ENCODE assay signal across 7 mouse cellular contexts in genomic region chr4:134534124-134534886, GRCm38 (mm10). TPM values are rescaled to one million over a fixed set of nuclear protein-coding genes. Genes with fewer than 3 reads are reported as not detected.
A peak's percentile ranks its signal among the peaks of the same experiment; 100 is the strongest.
DNase-seq lines count a peak whose midpoint lies in the region; ATAC-seq and TF ChIP-seq lines count a peak whose summit lies in the region.

No protein-coding gene starts in this region.

- TF ChIP-seq CTCF in bone marrow macrophage, adult 2 months (IDR thresholded peaks at IDR 0.05; ENCODE audit: low read depth, low read length), result no peak

- intact Hi-C loops in heart, postnatal 25 days (cut with DNase I), result no loop called here
- intact Hi-C loops in left cerebral cortex, postnatal 25 days (cut with DNase I), result no loop called here

- peak; percentile 27; the same call in 1 of the 2 replicates for ATAC-seq in forebrain, embryonic 12.5 days (ENCODE audit: low FRiP score)
- ATAC-seq in megakaryocyte progenitor cell, adult 5-6 weeks (replicated peaks; ENCODE audit: poor library complexity), result peak; percentile 45

- no peaks in the 10 kb centered on the region for H3K27me3 ChIP-seq in forebrain, embryonic 12.5 days

- H3K27ac ChIP-seq in bone marrow macrophage, adult 2 months (ENCODE audit: insufficient read depth, low read depth, low read length), result peak overlapping the region; percentile 46
- H3K27ac ChIP-seq in forebrain, embryonic 12.5 days, result peak overlapping the region; percentile 86

- peak overlapping the region; percentile 80 for H3K4me3 ChIP-seq in bone marrow macrophage, adult 2 months (ENCODE audit: insufficient read depth, low read length)
- H3K4me3 ChIP-seq in forebrain, embryonic 12.5 days (replicated peaks), result peak overlapping the region; percentile 94

- H3K9me3 ChIP-seq in forebrain, embryonic 12.5 days, result no peaks in the 10 kb centered on the region

- H3K9ac ChIP-seq in forebrain, embryonic 12.5 days, result peak overlapping the region; percentile 91

- 1% methylated on average over 57 of the region's 57 CpGs for WGBS in forebrain, embryonic 12.5 days

- H3K4me1 ChIP-seq in bone marrow macrophage, adult 2 months (ENCODE audit: control insufficient read depth, insufficient read depth, low read length), result peaks cover 17% of the 10 kb centered on the region
- peaks cover 20% of the 10 kb centered on the region for H3K4me1 ChIP-seq in forebrain, embryonic 12.5 days

- TF ChIP-seq POLR2A in bone marrow macrophage, adult 2 months (IDR thresholded peaks at IDR 0.05; ENCODE audit: borderline replicate concordance, low read depth, low read length), result no peak

- H3K4me2 ChIP-seq in forebrain, embryonic 12.5 days, result peak overlapping the region; percentile 98

- peaks cover 32% of the 10 kb centered on the region for H3K36me3 ChIP-seq in forebrain, embryonic 12.5 days (replicated peaks)

- peak; percentile 43 for DNase-seq in MEL-GATA-1-ER (ENCODE audit: extremely low read depth, low read depth)
- peak; percentile 42 for DNase-seq in heart, postnatal 25 days (ENCODE audit: low spot score)
- peak; percentile 57 to 58 for DNase-seq in left cerebral cortex, postnatal 25 days (ENCODE audit: low spot score in 2 of 2)
- peak; percentile 54 to 77 for DNase-seq in spleen, adult 18-20 months

RNA-seq across cellular contexts. Expression of gene Mtfr1l, which starts 0.9 kb away (rescaled TPM):
- polyA plus RNA-seq in bone marrow macrophage, adult 2 months (2012; ENCODE audit: insufficient read depth, insufficient read length, missing spikeins), result 58.9 and 59.7 TPM in 2 replicates
- 125 and 129 TPM in 2 replicates for polyA plus RNA-seq in forebrain, embryonic 12.5 days (2016; fragmentation: Nextera tagmentation; extraction: Ambion mirVana)
- total RNA-seq in heart, postnatal 25 days (2021), result 100 to 1,000 TPM; 178 to 185 TPM
- 10 to 100 TPM; 60.2 to 60.7 TPM for total RNA-seq in left cerebral cortex, postnatal 25 days (2021)
- total RNA-seq in megakaryocyte progenitor cell, adult 5-6 weeks (2015), result 59.1 and 69.8 TPM in 2 replicates
- total RNA-seq in megakaryocyte progenitor cell, adult 5-6 weeks (2017), result 42.7 and 51.0 TPM in 2 replicates

RNA-seq across cellular contexts. Expression of gene Selenon, which starts 17.7 kb away (rescaled TPM):
- polyA plus RNA-seq in bone marrow macrophage, adult 2 months (2012; ENCODE audit: insufficient read depth, insufficient read length, missing spikeins), result 28.4 and 33.3 TPM in 2 replicates
- 9.3 and 14.8 TPM in 2 replicates for polyA plus RNA-seq in forebrain, embryonic 12.5 days (2016; fragmentation: Nextera tagmentation; extraction: Ambion mirVana)
- total RNA-seq in heart, postnatal 25 days (2021), result 10 to 100 TPM; 21.0 to 22.2 TPM
- 10 to 100 TPM; 18.6 to 20.9 TPM for total RNA-seq in left cerebral cortex, postnatal 25 days (2021)
- total RNA-seq in megakaryocyte progenitor cell, adult 5-6 weeks (2015), result 31.0 and 32.8 TPM in 2 replicates
- 6.0 and 7.0 TPM in 2 replicates for total RNA-seq in megakaryocyte progenitor cell, adult 5-6 weeks (2017)

RNA-seq across cellular contexts. Expression of gene Aunip, which starts 23.5 kb away (rescaled TPM):
- polyA plus RNA-seq in bone marrow macrophage, adult 2 months (2012; ENCODE audit: insufficient read depth, insufficient read length, missing spikeins), result 4.0 and 4.4 TPM in 2 replicates
- 14.1 and 15.4 TPM in 2 replicates for polyA plus RNA-seq in forebrain, embryonic 12.5 days (2016; fragmentation: Nextera tagmentation; extraction: Ambion mirVana)
- total RNA-seq in heart, postnatal 25 days (2021), result under 1 TPM; 0.34 to 0.47 TPM
- total RNA-seq in left cerebral cortex, postnatal 25 days (2021), result under 1 TPM; 0.37 to 0.60 TPM
- 11.8 and 14.6 TPM in 2 replicates for total RNA-seq in megakaryocyte progenitor cell, adult 5-6 weeks (2015)
- 24.3 and 30.6 TPM in 2 replicates for total RNA-seq in megakaryocyte progenitor cell, adult 5-6 weeks (2017)

RNA-seq across cellular contexts. Expression of gene Paqr7, which starts 37.8 kb away (rescaled TPM):
- 37.0 and 41.9 TPM in 2 replicates for polyA plus RNA-seq in bone marrow macrophage, adult 2 months (2012; ENCODE audit: insufficient read depth, insufficient read length, missing spikeins)
- polyA plus RNA-seq in forebrain, embryonic 12.5 days (2016; fragmentation: Nextera tagmentation; extraction: Ambion mirVana), result 3.8 and 4.9 TPM in 2 replicates
- 10 to 100 TPM; 16.9 to 17.4 TPM for total RNA-seq in heart, postnatal 25 days (2021)
- total RNA-seq in left cerebral cortex, postnatal 25 days (2021), result 10 to 100 TPM; 61.2 to 63.3 TPM
- total RNA-seq in megakaryocyte progenitor cell, adult 5-6 weeks (2015), result 5.2 and 7.3 TPM in 2 replicates
- 11.1 and 13.5 TPM in 2 replicates for total RNA-seq in megakaryocyte progenitor cell, adult 5-6 weeks (2017)

Comparison
In these comparisons a context has a peak if more than half of its experiments do, and no peak if none do; other contexts are left out.
1. Peak in every context shown above with its lines: DNase-seq, ATAC-seq, H3K4me3 ChIP-seq and H3K27ac ChIP-seq.
2. RNA of gene Aunip, which starts 23.5 kb away (total RNA-seq): 11.8 to 30.6 TPM in megakaryocyte progenitor cell, adult 5-6 weeks; 0.37 to 0.60 TPM in left cerebral cortex, postnatal 25 days and 0.34 to 0.47 TPM in heart, postnatal 25 days; every median in the first group is over 4 times any median in the second.